Mouse (Mus musculus): ENCODE measurements at regions not wholly inside any gene's neighbourhood (a gene's known extent, or its start where the extent isn't known, plus 50 kb on each side); places are given as distances from the start of the nearest gene placed in this dataset.

- peaks cover 81% of the 10 kb centered on the region for H3K9me3 ChIP-seq (replicated peaks; ENCODE audit: low read length)
- dilution Hi-C loops (cut with MboI; ENCODE audit: extremely low pct_ligation_motif_present, extremely low pct_unique_long_range_greater_than_20kb, low sequenced_read_pairs) = no loop called here
Observed at GRCm38 (mm10) chr2:169191974-169192373, 236.6 kb upstream of the Zfp64 start.

GRCm38 (mm10) chr2:169191465-169191864, 236.1 kb upstream of the Zfp64 start:
- no peak overlapping the region for H3K4me2 ChIP-seq (ENCODE audit: insufficient read depth, low read depth, poor library complexity, severe bottlenecking)
- no peak overlapping the region for H3K9ac ChIP-seq (ENCODE audit: insufficient read depth, low read depth)
- in situ Hi-C loops (cut with MboI; ENCODE audit: low pct_ligation_motif_present, low pct_unique_long_range_greater_than_20kb, low sequenced_read_pairs) (no loop called here), dilution Hi-C loops (cut with MboI; ENCODE audit: extremely low pct_ligation_motif_present, extremely low pct_unique_long_range_greater_than_20kb, low sequenced_read_pairs) (no loop called here)
- TF ChIP-seq HCFC1 (IDR thresholded peaks at IDR 0.05; ENCODE audit: low read depth, low read length) (no peak), CHD2 (IDR thresholded peaks at IDR 0.05; ENCODE audit: low read length) (no peak), MAX (IDR thresholded peaks at IDR 0.05; ENCODE audit: low read length) (no peak), RCOR1 (conservative IDR thresholded peaks at IDR 0.05; ENCODE audit: low read depth, low read length) (no peak), SIN3A (IDR thresholded peaks at IDR 0.05; ENCODE audit: low read length) (no peak), JUND (conservative IDR thresholded peaks at IDR 0.05; ENCODE audit: low read depth, low read length) (no peak), UBTF (IDR thresholded peaks at IDR 0.05; ENCODE audit: low read depth, low read length) (no peak), E2F4 (IDR thresholded peaks at IDR 0.05; ENCODE audit: insufficient replicate concordance, low read depth, low read length) (no peak), TCF12 (IDR thresholded peaks at IDR 0.05; ENCODE audit: low read depth, low read length) (no peak), ETS1 (conservative IDR thresholded peaks at IDR 0.05; ENCODE audit: low read depth, low read length) (no peak), NRF1 (IDR thresholded peaks at IDR 0.05; ENCODE audit: low read depth, low read length) (no peak), MXI1 (IDR thresholded peaks at IDR 0.05; ENCODE audit: low read depth, low read length) (no peak), BHLHE40 (IDR thresholded peaks at IDR 0.05; ENCODE audit: low read depth, low read length) (no peak), CHD1 (IDR thresholded peaks at IDR 0.05; ENCODE audit: low read depth, low read length) (no peak), ZKSCAN1 (IDR thresholded peaks at IDR 0.05; ENCODE audit: borderline replicate concordance, low read depth, low read length) (no peak), ZNF384 (IDR thresholded peaks at IDR 0.05; ENCODE audit: low read depth, low read length) (no peak)
- no peak for DNase-seq (ENCODE audit: extremely low read depth)
- no peaks in the 10 kb centered on the region for H3K4me1 ChIP-seq (ENCODE audit: control insufficient read depth in 1 of 2, insufficient read depth in 2 of 2)
- H3K27ac ChIP-seq (ENCODE audit: insufficient read depth, low read depth) = no peak overlapping the region
- H3K79me2 ChIP-seq (replicated peaks; ENCODE audit: control insufficient read depth, extremely low read depth, insufficient read depth, poor library complexity, severe bottlenecking) = no peaks in the 10 kb centered on the region
- no peaks in the 10 kb centered on the region for H3K36me3 ChIP-seq (replicated peaks in 1 of 2; ENCODE audit: control insufficient read depth in 1 of 2, insufficient read depth in 1 of 2, low read length in 1 of 2)
- H3K9me3 ChIP-seq (replicated peaks; ENCODE audit: low read length) = peaks cover 85% of the 10 kb centered on the region
- no peaks in the 10 kb centered on the region for H3K27me3 ChIP-seq (replicated peaks)
- no peak overlapping the region for H3K4me3 ChIP-seq (replicated peaks in 1 of 3; ENCODE audit: low read depth in 2 of 3, low read length in 2 of 3, poor library complexity in 1 of 3)

More at GRCm38 (mm10) chr2:169191974-169192373, 236.6 kb upstream of the Zfp64 start:
- H3K9ac ChIP-seq (ENCODE audit: insufficient read depth, low read depth) = no peak overlapping the region
- H3K79me2 ChIP-seq (replicated peaks; ENCODE audit: control insufficient read depth, extremely low read depth, insufficient read depth, poor library complexity, severe bottlenecking) = no peaks in the 10 kb centered on the region
- H3K4me1 ChIP-seq (ENCODE audit: control insufficient read depth in 1 of 2, insufficient read depth in 2 of 2) = no peaks in the 10 kb centered on the region
- no peak overlapping the region for H3K27ac ChIP-seq (ENCODE audit: insufficient read depth, low read depth)
- in situ Hi-C loops (cut with MboI; ENCODE audit: low pct_ligation_motif_present, low pct_unique_long_range_greater_than_20kb, low sequenced_read_pairs) = no loop called here
- no peaks in the 10 kb centered on the region for H3K27me3 ChIP-seq (replicated peaks)
- H3K4me2 ChIP-seq (ENCODE audit: insufficient read depth, low read depth, poor library complexity, severe bottlenecking) = no peak overlapping the region
- no peaks in the 10 kb centered on the region for H3K36me3 ChIP-seq (replicated peaks in 1 of 2; ENCODE audit: control insufficient read depth in 1 of 2, insufficient read depth in 1 of 2, low read length in 1 of 2)
- DNase-seq (ENCODE audit: extremely low read depth) = no peak
- no peak for TF ChIP-seq IRF4 (IDR thresholded peaks at IDR 0.05; ENCODE audit: low read depth, low read length)
- TF ChIP-seq KAT2A (IDR thresholded peaks at IDR 0.05; ENCODE audit: insufficient replicate concordance, low read length) = no peak
- no peak for TF ChIP-seq TBP (conservative IDR thresholded peaks at IDR 0.05; ENCODE audit: low read depth, low read length)
- no peak for TF ChIP-seq USF2 (conservative IDR thresholded peaks at IDR 0.05; ENCODE audit: low read depth, low read length)
- TF ChIP-seq GABPA (IDR thresholded peaks at IDR 0.05; ENCODE audit: insufficient replicate concordance, low read depth, low read length) = no peak
- TF ChIP-seq E2F4 (IDR thresholded peaks at IDR 0.05; ENCODE audit: insufficient replicate concordance, low read depth, low read length) = no peak
- no peak for TF ChIP-seq CTCF (conservative IDR thresholded peaks at IDR 0.05 in 1 of 2, IDR thresholded peaks at IDR 0.05 in 1 of 2; ENCODE audit: low read depth in 2 of 2, low read length in 2 of 2)
- no peak for TF ChIP-seq PAX5 (IDR thresholded peaks at IDR 0.05; ENCODE audit: low read length)
- no peak for TF ChIP-seq NRF1 (IDR thresholded peaks at IDR 0.05; ENCODE audit: low read depth, low read length)
- no peak for TF ChIP-seq CHD1 (IDR thresholded peaks at IDR 0.05; ENCODE audit: low read depth, low read length)
- no peak for TF ChIP-seq CHD2 (IDR thresholded peaks at IDR 0.05; ENCODE audit: low read length)
- TF ChIP-seq SMC3 (IDR thresholded peaks at IDR 0.05; ENCODE audit: low read depth, low read length) = no peak
- no peak for TF ChIP-seq HCFC1 (IDR thresholded peaks at IDR 0.05; ENCODE audit: low read depth, low read length)
- no peak for TF ChIP-seq MEF2A (IDR thresholded peaks at IDR 0.05; ENCODE audit: borderline replicate concordance, low read depth, low read length)
- H3K4me3 ChIP-seq (replicated peaks in 1 of 3; ENCODE audit: low read depth in 2 of 3, low read length in 2 of 3, poor library complexity in 1 of 3) = no peak overlapping the region

Data from CH12.LX (cell line).